Mouse (Mus musculus): ENCODE measurements at regions not wholly inside any gene's neighbourhood (a gene's known extent, or its start where the extent isn't known, plus 50 kb on each side); places are given as distances from the start of the nearest gene placed in this dataset.
A peak's percentile ranks its signal among the peaks of the same experiment; 100 is the strongest.

DNA sequence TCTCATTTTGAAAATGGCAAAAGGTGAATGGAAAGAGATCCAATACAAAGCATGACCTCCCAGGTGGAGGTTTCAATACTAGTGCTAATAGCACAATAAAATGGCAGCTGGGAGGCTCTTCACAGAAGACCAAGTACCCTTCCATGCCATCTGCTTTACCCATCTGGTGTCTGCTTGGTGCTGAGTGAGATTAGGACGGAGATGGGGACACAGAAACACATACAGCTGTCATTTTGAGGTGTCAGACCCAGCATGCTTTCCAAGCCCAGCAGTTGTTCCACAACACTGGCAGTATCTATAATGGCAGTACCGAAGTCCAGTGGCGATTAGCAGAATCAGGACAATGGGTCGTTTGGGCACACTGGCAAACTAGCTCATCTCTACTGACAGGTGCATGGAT, 118.9 kb upstream of the 1700064H15Rik start:
- no peak for DNase-seq
- Histone ChIP-seq H3K4me3 (ENCODE audit: insufficient read depth, low read depth, low read length) (no peak overlapping the region), H3K27ac (ENCODE audit: insufficient read depth, low read depth, low read length) (no peak overlapping the region), H3K27me3 (replicated peaks; ENCODE audit: control insufficient read depth, insufficient read depth, low read length) (no peaks in the 10 kb centered on the region), H3K36me3 (ENCODE audit: control insufficient read depth, insufficient read depth, low read length) (no peaks in the 10 kb centered on the region), H3K4me1 (ENCODE audit: control insufficient read depth, insufficient read depth, low read length) (no peaks in the 10 kb centered on the region)
- TF ChIP-seq POLR2A (IDR thresholded peaks at IDR 0.05; ENCODE audit: low read depth, low read length), result no peak
- no peak for TF ChIP-seq CTCF (conservative IDR thresholded peaks at IDR 0.05; ENCODE audit: insufficient read depth, insufficient read length, low read depth, low read length)
- WGBS, result 80% methylated on average over 4 of the region's 4 CpGs

DNA sequence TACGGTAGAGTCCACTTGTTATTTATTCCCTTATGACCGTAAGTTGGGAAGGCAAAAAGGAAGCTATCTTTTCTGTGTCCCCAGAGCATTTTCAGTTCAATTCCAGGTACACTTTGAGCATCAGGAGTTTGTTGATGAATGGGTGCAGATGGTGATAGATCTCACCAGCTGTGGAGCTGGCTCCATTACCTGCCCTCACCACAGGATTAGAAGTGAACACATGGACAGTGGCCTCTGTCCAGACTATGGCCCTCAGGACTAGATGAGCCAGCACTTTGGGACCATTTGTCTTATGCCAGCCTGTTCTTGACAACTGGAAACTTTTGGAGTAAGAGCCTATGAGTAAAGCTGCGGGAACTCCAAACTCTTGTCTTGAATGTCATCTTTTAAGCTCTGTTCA, 123.5 kb upstream of the 1700064H15Rik start:
- WGBS, result 86% methylated on average over 3 of the region's 3 CpGs
- H3K27me3 ChIP-seq (replicated peaks; ENCODE audit: control insufficient read depth, insufficient read depth, low read length), result no peaks in the 10 kb centered on the region
- TF ChIP-seq POLR2A (IDR thresholded peaks at IDR 0.05; ENCODE audit: low read depth, low read length) (no peak), CTCF (conservative IDR thresholded peaks at IDR 0.05; ENCODE audit: insufficient read depth, insufficient read length, low read depth, low read length) (no peak)
- no peak overlapping the region for H3K4me3 ChIP-seq (ENCODE audit: insufficient read depth, low read depth, low read length)
- H3K36me3 ChIP-seq (ENCODE audit: control insufficient read depth, insufficient read depth, low read length), result no peaks in the 10 kb centered on the region
- no peaks in the 10 kb centered on the region for H3K4me1 ChIP-seq (ENCODE audit: control insufficient read depth, insufficient read depth, low read length)
- H3K27ac ChIP-seq (ENCODE audit: insufficient read depth, low read depth, low read length), result no peak overlapping the region
- DNase-seq, result no peak

DNA sequence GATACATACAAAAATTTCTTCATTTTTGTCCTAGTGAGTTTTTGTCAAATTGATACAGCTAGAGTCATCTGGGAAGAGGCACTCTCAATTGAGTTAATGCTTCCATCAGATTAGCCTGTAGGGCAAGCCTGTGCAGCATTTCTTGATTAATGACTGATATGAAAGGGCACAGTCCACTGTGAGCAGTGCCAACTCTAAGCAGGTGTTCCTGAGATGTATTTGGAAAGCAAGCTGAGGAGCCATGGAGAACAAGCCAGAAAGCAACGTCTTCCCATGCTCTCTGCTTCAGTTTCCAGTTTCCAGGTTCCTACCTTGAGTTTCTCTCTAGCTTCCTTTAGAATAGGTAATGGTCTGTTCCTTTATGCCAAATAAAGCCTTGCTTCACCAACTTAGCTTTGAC, 125.5 kb upstream of the 1700064H15Rik start:
- TF ChIP-seq POLR2A (IDR thresholded peaks at IDR 0.05; ENCODE audit: low read depth, low read length), result no peak
- no peak for TF ChIP-seq CTCF (conservative IDR thresholded peaks at IDR 0.05; ENCODE audit: insufficient read depth, insufficient read length, low read depth, low read length)
- DNase-seq, result peak; percentile 74
- H3K27ac ChIP-seq (ENCODE audit: insufficient read depth, low read depth, low read length), result no peak overlapping the region
- WGBS, result 56% methylated on average over 1 of the region's 1 CpGs
- no peaks in the 10 kb centered on the region for H3K36me3 ChIP-seq (ENCODE audit: control insufficient read depth, insufficient read depth, low read length)
- no peaks in the 10 kb centered on the region for H3K27me3 ChIP-seq (replicated peaks; ENCODE audit: control insufficient read depth, insufficient read depth, low read length)
- H3K4me3 ChIP-seq (ENCODE audit: insufficient read depth, low read depth, low read length), result no peak overlapping the region
- no peaks in the 10 kb centered on the region for H3K4me1 ChIP-seq (ENCODE audit: control insufficient read depth, insufficient read depth, low read length)

DNA sequence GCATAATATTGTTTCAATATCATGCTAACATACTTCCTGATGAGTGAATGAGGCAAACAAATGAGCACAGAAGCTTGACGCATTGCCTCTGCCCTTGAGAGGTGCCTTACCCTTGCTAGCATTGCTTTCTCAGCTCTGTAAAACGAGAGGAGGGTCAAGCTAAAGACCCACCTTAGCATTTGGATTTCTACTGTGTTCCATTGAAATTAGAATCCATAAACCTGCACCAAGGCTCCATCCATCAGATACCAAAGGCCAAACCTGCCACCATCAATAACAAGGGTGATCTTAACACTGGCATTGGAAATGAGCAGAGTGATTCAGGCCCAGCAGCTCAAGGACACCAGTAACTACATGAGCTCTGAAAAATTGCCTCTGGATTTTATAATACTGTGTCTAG, 126.2 kb upstream of the 1700064H15Rik start:
- Histone ChIP-seq H3K27ac (ENCODE audit: insufficient read depth, low read depth, low read length) (no peak overlapping the region), H3K27me3 (replicated peaks; ENCODE audit: control insufficient read depth, insufficient read depth, low read length) (no peaks in the 10 kb centered on the region), H3K4me1 (ENCODE audit: control insufficient read depth, insufficient read depth, low read length) (no peaks in the 10 kb centered on the region), H3K4me3 (ENCODE audit: insufficient read depth, low read depth, low read length) (no peak overlapping the region), H3K36me3 (ENCODE audit: control insufficient read depth, insufficient read depth, low read length) (no peaks in the 10 kb centered on the region)
- 66% methylated on average over 2 of the region's 2 CpGs for WGBS
- DNase-seq, result no peak
- TF ChIP-seq POLR2A (IDR thresholded peaks at IDR 0.05; ENCODE audit: low read depth, low read length) (no peak), CTCF (conservative IDR thresholded peaks at IDR 0.05; ENCODE audit: insufficient read depth, insufficient read length, low read depth, low read length) (no peak)

DNA sequence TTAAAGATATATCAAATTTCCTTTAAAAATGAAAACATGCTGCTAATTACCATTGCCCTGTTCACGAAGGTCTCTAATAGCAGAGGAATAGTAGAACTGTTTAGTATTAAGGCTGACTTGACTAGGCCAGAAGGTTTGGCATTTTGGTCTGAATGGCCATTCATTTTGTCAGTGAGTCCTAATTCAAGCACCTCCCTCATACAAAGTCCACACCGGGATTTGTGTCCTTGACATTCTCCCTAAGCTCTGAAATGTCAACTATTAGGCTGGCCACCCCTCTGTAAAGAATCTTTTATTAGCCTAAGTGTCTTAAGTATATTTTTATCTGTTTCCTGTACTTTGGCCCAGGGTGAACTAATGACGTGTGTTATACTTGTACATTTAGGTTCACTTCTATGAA, 126.7 kb upstream of the 1700064H15Rik start:
- DNase-seq, result peak; percentile 4
- Histone ChIP-seq H3K4me3 (ENCODE audit: insufficient read depth, low read depth, low read length) (no peak overlapping the region), H3K27ac (ENCODE audit: insufficient read depth, low read depth, low read length) (no peak overlapping the region), H3K4me1 (ENCODE audit: control insufficient read depth, insufficient read depth, low read length) (no peaks in the 10 kb centered on the region), H3K36me3 (ENCODE audit: control insufficient read depth, insufficient read depth, low read length) (no peaks in the 10 kb centered on the region), H3K27me3 (replicated peaks; ENCODE audit: control insufficient read depth, insufficient read depth, low read length) (no peaks in the 10 kb centered on the region)
- 42% methylated on average over 3 of the region's 3 CpGs for WGBS
- TF ChIP-seq CTCF (conservative IDR thresholded peaks at IDR 0.05; ENCODE audit: insufficient read depth, insufficient read length, low read depth, low read length) (no peak), POLR2A (IDR thresholded peaks at IDR 0.05; ENCODE audit: low read depth, low read length) (no peak)

DNA sequence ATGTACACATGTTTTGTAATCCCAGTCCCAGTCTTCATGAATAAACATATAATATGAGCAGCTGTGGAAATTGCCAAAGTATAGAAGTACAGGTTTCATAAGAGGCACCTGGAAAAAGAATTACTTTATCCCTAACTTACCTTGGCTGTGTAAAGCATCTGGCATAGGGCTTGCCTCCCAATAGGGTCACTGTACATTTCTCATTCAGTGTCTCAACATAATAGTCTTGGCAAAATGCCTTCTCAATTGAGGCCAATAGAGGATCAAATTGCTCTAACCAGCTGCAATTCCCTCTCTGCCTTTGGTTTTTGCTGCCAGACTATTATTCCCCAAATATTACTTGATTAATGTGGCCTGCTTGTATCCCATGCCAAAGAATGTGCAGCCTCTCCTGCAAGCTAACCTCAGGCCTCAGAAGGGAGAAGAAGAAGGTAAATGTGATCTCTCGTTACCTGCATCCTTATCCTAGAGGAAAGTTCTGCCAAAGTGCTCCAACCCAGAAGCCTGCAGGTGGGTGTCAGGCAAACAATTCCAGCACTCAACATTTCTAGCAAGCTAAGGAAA, 158.2 kb upstream of the Cp start:
- no peak overlapping the region for H3K4me3 ChIP-seq (ENCODE audit: insufficient read depth, low read depth, low read length)
- DNase-seq, result no peak
- H3K36me3 ChIP-seq (ENCODE audit: control insufficient read depth, insufficient read depth, low read length), result no peaks in the 10 kb centered on the region
- WGBS, result 57% methylated on average over 1 of the region's 1 CpGs
- H3K27me3 ChIP-seq (replicated peaks; ENCODE audit: control insufficient read depth, insufficient read depth, low read length), result no peaks in the 10 kb centered on the region
- TF ChIP-seq POLR2A (IDR thresholded peaks at IDR 0.05; ENCODE audit: low read depth, low read length) (no peak), CTCF (conservative IDR thresholded peaks at IDR 0.05; ENCODE audit: insufficient read depth, insufficient read length, low read depth, low read length) (no peak)
- H3K27ac ChIP-seq (ENCODE audit: insufficient read depth, low read depth, low read length), result no peak overlapping the region
- no peaks in the 10 kb centered on the region for H3K4me1 ChIP-seq (ENCODE audit: control insufficient read depth, insufficient read depth, low read length)

DNA sequence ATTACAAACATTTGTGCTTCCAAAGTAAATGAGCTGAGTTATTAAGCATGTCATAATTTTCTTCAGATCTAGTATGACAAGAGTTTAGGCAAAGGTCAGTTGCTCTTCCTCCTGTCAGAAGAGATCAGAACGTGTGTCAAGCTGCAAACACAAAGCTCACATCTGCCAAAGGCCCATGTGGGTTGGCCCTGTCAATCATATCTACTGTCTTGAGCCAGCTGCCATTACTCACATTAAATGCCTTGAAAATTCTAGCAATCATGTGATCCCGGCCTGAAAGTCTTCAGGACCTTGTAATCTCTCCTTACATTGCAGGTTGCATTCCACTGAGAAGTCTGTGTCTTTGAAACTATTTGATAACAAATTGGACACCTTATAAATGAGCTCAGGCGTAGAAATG, 146.8 kb upstream of the Cp start:
- Histone ChIP-seq H3K4me1 (ENCODE audit: control insufficient read depth, insufficient read depth, low read length) (no peaks in the 10 kb centered on the region), H3K4me3 (ENCODE audit: insufficient read depth, low read depth, low read length) (no peak overlapping the region), H3K27ac (ENCODE audit: insufficient read depth, low read depth, low read length) (no peak overlapping the region), H3K27me3 (replicated peaks; ENCODE audit: control insufficient read depth, insufficient read depth, low read length) (no peaks in the 10 kb centered on the region), H3K36me3 (ENCODE audit: control insufficient read depth, insufficient read depth, low read length) (no peaks in the 10 kb centered on the region)
- TF ChIP-seq POLR2A (IDR thresholded peaks at IDR 0.05; ENCODE audit: low read depth, low read length) (no peak), CTCF (conservative IDR thresholded peaks at IDR 0.05; ENCODE audit: insufficient read depth, insufficient read length, low read depth, low read length) (no peak)
- 64% methylated on average over 3 of the region's 3 CpGs for WGBS
- no peak for DNase-seq

Data from kidney, adult 2 months (tissue).